Mouse (Mus musculus): Measurements from ENCODE around the gene Nt5c2. TPM values are rescaled to one million over a fixed set of nuclear protein-coding genes. Genes with fewer than 3 reads are reported as not detected.

Nt5c2 gene
- polyA plus RNA-seq, 1 experiment: 10.2 TPM

GRCm38 (mm10) chr19:46926951-46927350 lies 88.0 kb downstream of the Nt5c2 start:
- Histone ChIP-seq H3K27ac (ENCODE audit: insufficient read depth, low read length) (no peak overlapping the region), H3K27me3 (ENCODE audit: control insufficient read depth, insufficient read depth, low read length) (no peaks in the 10 kb centered on the region), H3K36me3 (ENCODE audit: control insufficient read depth, insufficient read depth, low read length) (no peaks in the 10 kb centered on the region), H3K4me3 (ENCODE audit: extremely low read depth, insufficient read depth, insufficient read length) (no peak overlapping the region), H3K4me1 (ENCODE audit: control insufficient read depth, insufficient read depth, insufficient read length) (peaks cover 4% of the 10 kb centered on the region; the same call in 1 of the 2 replicates)
- 29% methylated on average over 5 of the region's 5 CpGs for WGBS
- DNase-seq (ENCODE audit: low read depth in 1 of 2, low spot score in 2 of 2): no peak
- TF ChIP-seq POLR2A (IDR thresholded peaks at IDR 0.05; ENCODE audit: low read depth, low read length) (no peak), CTCF (IDR thresholded peaks at IDR 0.05; ENCODE audit: extremely low read depth, insufficient read depth, insufficient read length, insufficient replicate concordance) (no peak)

DNA sequence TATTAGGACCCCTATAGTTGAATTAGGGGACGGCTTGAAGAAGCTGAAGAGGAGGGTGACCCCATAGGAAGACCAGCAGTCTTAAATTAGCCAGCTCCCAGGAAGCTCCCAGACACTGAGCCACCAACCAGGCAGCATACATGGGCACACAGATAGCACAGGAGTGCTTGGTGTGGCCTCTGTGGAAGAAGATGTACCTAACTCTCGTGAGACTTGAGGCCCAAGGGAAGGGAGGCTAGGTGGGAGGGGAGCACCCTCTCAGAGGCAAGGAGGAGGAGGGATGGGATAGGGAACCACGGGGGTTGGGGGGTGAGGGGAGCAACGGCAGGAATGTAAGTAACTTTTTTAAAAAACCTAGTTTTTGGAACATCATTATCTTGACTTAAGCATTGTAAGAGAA lies 88.6 kb downstream of the Nt5c2 start:
- peaks cover 4% of the 10 kb centered on the region; the same call in 1 of the 2 replicates for H3K4me1 ChIP-seq (ENCODE audit: control insufficient read depth, insufficient read depth, insufficient read length)
- DNase-seq (ENCODE audit: low read depth in 1 of 2, low spot score in 2 of 2): no peak
- TF ChIP-seq POLR2A (IDR thresholded peaks at IDR 0.05; ENCODE audit: low read depth, low read length): no peak
- no peak for TF ChIP-seq CTCF (IDR thresholded peaks at IDR 0.05; ENCODE audit: extremely low read depth, insufficient read depth, insufficient read length, insufficient replicate concordance)
- H3K4me3 ChIP-seq (ENCODE audit: extremely low read depth, insufficient read depth, insufficient read length): no peak overlapping the region
- no peak overlapping the region for H3K27ac ChIP-seq (ENCODE audit: insufficient read depth, low read length)
- no peaks in the 10 kb centered on the region for H3K36me3 ChIP-seq (ENCODE audit: control insufficient read depth, insufficient read depth, low read length)
- 51% methylated on average over 4 of the region's 4 CpGs for WGBS
- H3K27me3 ChIP-seq (ENCODE audit: control insufficient read depth, insufficient read depth, low read length): no peaks in the 10 kb centered on the region

DNA sequence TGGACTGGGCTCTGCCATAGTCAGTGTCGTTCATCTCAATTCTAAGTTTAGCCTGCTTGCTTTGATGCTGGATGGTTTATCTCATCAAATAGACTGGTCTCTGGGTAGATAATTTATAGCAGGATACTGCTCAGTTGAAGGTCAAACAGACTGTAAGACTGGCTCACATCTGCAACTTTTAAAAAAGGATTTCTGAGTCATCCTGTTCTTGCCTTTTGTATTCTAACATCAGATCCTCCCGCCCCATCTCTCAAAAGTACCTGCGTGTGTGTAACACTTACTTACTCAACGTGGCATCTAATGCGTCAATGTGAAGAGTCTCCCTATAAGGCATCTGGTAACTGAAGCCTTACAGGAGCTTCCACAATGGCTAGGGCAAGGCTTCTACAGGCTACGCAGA lies 94.4 kb downstream of the Nt5c2 start:
- Histone ChIP-seq H3K27me3 (ENCODE audit: control insufficient read depth, insufficient read depth, low read length) (no peaks in the 10 kb centered on the region), H3K4me3 (ENCODE audit: extremely low read depth, insufficient read depth, insufficient read length) (no peak overlapping the region), H3K4me1 (ENCODE audit: control insufficient read depth, insufficient read depth, insufficient read length) (no peaks in the 10 kb centered on the region), H3K27ac (ENCODE audit: insufficient read depth, low read length) (no peak overlapping the region), H3K36me3 (ENCODE audit: control insufficient read depth, insufficient read depth, low read length) (no peaks in the 10 kb centered on the region)
- no peak for DNase-seq (ENCODE audit: low read depth in 1 of 2, low spot score in 2 of 2)
- TF ChIP-seq POLR2A (IDR thresholded peaks at IDR 0.05; ENCODE audit: low read depth, low read length): no peak
- no peak for TF ChIP-seq CTCF (IDR thresholded peaks at IDR 0.05; ENCODE audit: extremely low read depth, insufficient read depth, insufficient read length, insufficient replicate concordance)
- WGBS: 87% methylated on average over 6 of the region's 6 CpGs

DNA sequence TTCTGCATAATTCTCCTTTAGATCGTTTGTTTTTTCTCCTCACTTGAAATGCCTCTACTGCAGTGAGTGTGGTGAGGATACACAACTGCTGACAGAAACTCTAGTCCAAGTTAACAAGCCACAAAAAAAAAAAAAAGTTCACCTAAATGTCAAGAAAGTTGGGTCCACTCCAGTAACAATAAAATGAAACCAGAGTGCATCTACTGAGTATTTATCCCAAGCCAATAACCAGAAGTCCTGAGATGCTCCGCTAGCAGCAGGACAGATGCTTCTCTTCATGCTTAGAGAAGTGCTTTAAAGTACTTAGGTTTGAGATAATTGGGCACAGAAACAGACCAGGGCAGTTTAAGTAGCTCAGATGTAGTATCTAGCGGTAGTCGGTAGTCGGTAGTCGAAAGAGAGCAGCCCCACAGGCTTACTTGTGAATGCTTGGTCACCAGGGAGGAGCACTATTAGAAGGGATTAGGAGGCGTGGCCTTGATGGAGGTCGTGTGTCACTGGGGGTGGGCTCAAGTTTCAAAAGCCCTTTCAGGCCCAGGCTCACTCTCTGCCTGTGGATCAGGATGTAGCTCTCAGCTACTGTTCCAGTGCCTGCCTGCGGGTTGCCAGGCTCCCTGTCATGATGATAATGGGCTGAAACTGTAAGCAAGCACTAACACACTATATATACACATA lies 99.4 kb downstream of the Nt5c2 start:
- Histone ChIP-seq H3K36me3 (ENCODE audit: control insufficient read depth, insufficient read depth, low read length) (no peaks in the 10 kb centered on the region), H3K27me3 (ENCODE audit: control insufficient read depth, insufficient read depth, low read length) (no peaks in the 10 kb centered on the region), H3K27ac (ENCODE audit: insufficient read depth, low read length) (no peak overlapping the region), H3K4me1 (ENCODE audit: control insufficient read depth, insufficient read depth, insufficient read length) (no peaks in the 10 kb centered on the region), H3K4me3 (ENCODE audit: extremely low read depth, insufficient read depth, insufficient read length) (no peak overlapping the region)
- 87% methylated on average over 9 of the region's 9 CpGs for WGBS
- TF ChIP-seq POLR2A (IDR thresholded peaks at IDR 0.05; ENCODE audit: low read depth, low read length): no peak
- TF ChIP-seq CTCF (IDR thresholded peaks at IDR 0.05; ENCODE audit: extremely low read depth, insufficient read depth, insufficient read length, insufficient replicate concordance): no peak
- no peak for DNase-seq (ENCODE audit: low read depth in 1 of 2, low spot score in 2 of 2)

DNA sequence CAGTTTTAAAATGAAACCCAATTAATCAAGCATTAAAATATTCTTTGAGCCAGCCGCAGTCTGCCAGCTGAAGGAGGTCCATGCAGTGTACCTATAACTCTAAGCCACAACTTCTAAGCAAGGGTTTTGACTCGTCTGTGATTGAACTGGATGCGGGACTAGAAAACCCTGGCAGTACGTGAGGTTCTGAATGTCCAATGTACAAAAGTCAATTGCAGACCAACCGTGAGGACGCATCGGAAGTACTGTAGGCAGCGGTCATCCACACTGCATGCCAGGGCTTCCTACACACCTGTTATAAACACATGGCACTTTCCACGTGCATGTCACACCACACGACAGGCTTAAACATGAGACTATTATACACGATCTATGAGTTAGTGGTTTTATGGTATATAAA lies 101.3 kb downstream of the Nt5c2 start:
- no peak for TF ChIP-seq POLR2A (IDR thresholded peaks at IDR 0.05; ENCODE audit: low read depth, low read length)
- no peak for TF ChIP-seq CTCF (IDR thresholded peaks at IDR 0.05; ENCODE audit: extremely low read depth, insufficient read depth, insufficient read length, insufficient replicate concordance)
- 95% methylated on average over 11 of the region's 11 CpGs for WGBS
- Histone ChIP-seq H3K4me1 (ENCODE audit: control insufficient read depth, insufficient read depth, insufficient read length) (no peaks in the 10 kb centered on the region), H3K4me3 (ENCODE audit: extremely low read depth, insufficient read depth, insufficient read length) (no peak overlapping the region), H3K36me3 (ENCODE audit: control insufficient read depth, insufficient read depth, low read length) (no peaks in the 10 kb centered on the region), H3K27me3 (ENCODE audit: control insufficient read depth, insufficient read depth, low read length) (no peaks in the 10 kb centered on the region), H3K27ac (ENCODE audit: insufficient read depth, low read length) (no peak overlapping the region)
- DNase-seq (ENCODE audit: low read depth in 1 of 2, low spot score in 2 of 2): no peak

DNA sequence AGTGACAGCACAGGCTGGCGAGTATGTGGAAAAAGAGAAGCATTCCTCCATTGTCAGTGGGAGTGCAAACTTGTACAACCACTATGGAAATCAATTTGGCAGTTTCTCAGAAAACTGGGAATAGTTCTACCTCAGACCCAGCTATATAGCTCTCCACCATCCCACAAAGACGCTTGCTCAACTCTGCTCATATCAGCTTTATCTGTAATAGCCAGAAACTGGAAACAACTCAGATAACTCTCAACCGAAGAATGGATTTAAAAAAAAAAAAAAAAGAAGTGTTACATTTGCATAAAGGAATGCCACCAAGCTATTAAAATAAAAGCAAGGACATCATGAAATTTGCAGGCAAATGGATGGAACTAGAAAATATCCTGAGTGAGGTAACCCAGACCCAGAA lies 103.5 kb downstream of the Nt5c2 start:
- Histone ChIP-seq H3K4me3 (ENCODE audit: extremely low read depth, insufficient read depth, insufficient read length) (no peak overlapping the region), H3K4me1 (ENCODE audit: control insufficient read depth, insufficient read depth, insufficient read length) (no peaks in the 10 kb centered on the region), H3K27me3 (ENCODE audit: control insufficient read depth, insufficient read depth, low read length) (no peaks in the 10 kb centered on the region), H3K36me3 (ENCODE audit: control insufficient read depth, insufficient read depth, low read length) (no peaks in the 10 kb centered on the region), H3K27ac (ENCODE audit: insufficient read depth, low read length) (no peak overlapping the region)
- TF ChIP-seq CTCF (IDR thresholded peaks at IDR 0.05; ENCODE audit: extremely low read depth, insufficient read depth, insufficient read length, insufficient replicate concordance): no peak
- TF ChIP-seq POLR2A (IDR thresholded peaks at IDR 0.05; ENCODE audit: low read depth, low read length): no peak
- 74% methylated on average over 3 of the region's 3 CpGs for WGBS
- no peak for DNase-seq (ENCODE audit: low read depth in 1 of 2, low spot score in 2 of 2)

DNA sequence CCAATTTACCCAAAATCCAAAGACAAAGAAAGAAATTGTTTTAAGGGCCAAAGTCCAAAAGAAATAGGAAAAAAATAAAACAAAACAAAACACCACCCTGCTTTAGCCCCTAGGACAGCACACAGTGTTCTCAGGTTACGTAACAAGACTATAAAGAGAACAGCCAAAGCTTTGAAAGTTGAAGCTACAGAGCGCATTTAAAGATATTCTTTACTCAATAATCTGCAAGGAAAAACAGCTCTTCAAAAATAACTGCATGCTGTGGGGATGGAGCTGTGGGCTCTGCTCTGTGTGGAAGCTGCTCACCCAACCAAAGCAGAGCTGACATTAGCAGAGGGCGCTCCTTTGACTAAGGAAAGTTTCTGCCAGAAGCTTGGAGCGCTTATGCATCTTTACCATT lies 106.0 kb downstream of the Nt5c2 start:
- H3K4me1 ChIP-seq (ENCODE audit: control insufficient read depth, insufficient read depth, insufficient read length): no peaks in the 10 kb centered on the region
- H3K4me3 ChIP-seq (ENCODE audit: extremely low read depth, insufficient read depth, insufficient read length): no peak overlapping the region
- WGBS: 93% methylated on average over 4 of the region's 4 CpGs
- no peaks in the 10 kb centered on the region for H3K27me3 ChIP-seq (ENCODE audit: control insufficient read depth, insufficient read depth, low read length)
- TF ChIP-seq POLR2A (IDR thresholded peaks at IDR 0.05; ENCODE audit: low read depth, low read length) (no peak), CTCF (IDR thresholded peaks at IDR 0.05; ENCODE audit: extremely low read depth, insufficient read depth, insufficient read length, insufficient replicate concordance) (no peak)
- no peak overlapping the region for H3K27ac ChIP-seq (ENCODE audit: insufficient read depth, low read length)
- no peaks in the 10 kb centered on the region; the same call in 1 of the 2 replicates for H3K36me3 ChIP-seq (ENCODE audit: control insufficient read depth, insufficient read depth, low read length)
- DNase-seq (ENCODE audit: low read depth in 1 of 2, low spot score in 2 of 2): no peak

Measured in spleen, adult 2 months (tissue).